28 mouse cellular contexts compared by ENCODE assay signal in genomic region chr15:56128029-56128428, GRCm38 (mm10).
"Had no signal": no experiment of that assay in that cellular context is flagged by ENCODE, and none has a peak within 500 bp of the region (broad histone marks: within the 10 kb centered on the region; RNA-seq: fewer than 3 reads in every experiment).

No protein-coding gene starts in this region.

- H3K4me1 ChIP-seq: heart, embryonic 10.5 days; heart, embryonic 12.5 days; hindbrain, embryonic 10.5 days; hindbrain, embryonic 13.5 days; intestine, embryonic 15.5 days; limb, embryonic 10.5 days; limb, embryonic 12.5 days; liver, embryonic 13.5 days; liver, embryonic 15.5 days had no signal

- DNase-seq: gastrocnemius, adult 2 months; gastrocnemius, postnatal 10 days; gastrocnemius, postnatal 25 days; heart, adult 18-20 months; heart, postnatal 10 days; heart, postnatal 4 days; kidney, adult 18-20 months; kidney, adult 8-10 months; kidney, postnatal 10 days; kidney, postnatal 25 days; kidney, postnatal 4 days; layer of hippocampus, adult 9-11 months; layer of hippocampus, postnatal 36 days; liver; liver, embryonic 13.5 days; liver, postnatal 0 days had no signal

- H3K4me2 ChIP-seq: heart, embryonic 12.5 days; hindbrain, embryonic 13.5 days; intestine, embryonic 15.5 days; limb, embryonic 12.5 days; liver, embryonic 11.5 days; liver, embryonic 13.5 days; liver, embryonic 15.5 days had no signal

- H3K27me3 ChIP-seq: heart, embryonic 12.5 days; hindbrain, embryonic 13.5 days; intestine, embryonic 15.5 days; limb, embryonic 12.5 days; liver, embryonic 13.5 days; liver, embryonic 15.5 days had no signal

- H3K9ac ChIP-seq: heart, embryonic 12.5 days; hindbrain, embryonic 13.5 days; intestine, embryonic 15.5 days; limb, embryonic 12.5 days; liver, embryonic 13.5 days; liver, embryonic 15.5 days; liver, postnatal 0 days had no signal

- ATAC-seq: hindbrain, embryonic 16.5 days; inflammation-experienced regulatory T-cells, adult 6 months; intestine, embryonic 15.5 days; intestine, postnatal 0 days; liver, postnatal 0 days had no signal

- H3K4me3 ChIP-seq: gastrocnemius, adult 2 months; heart, embryonic 10.5 days; heart, embryonic 12.5 days; hindbrain, embryonic 10.5 days; hindbrain, embryonic 13.5 days; intestine, embryonic 15.5 days; limb, embryonic 10.5 days; limb, embryonic 12.5 days; liver, embryonic 13.5 days; liver, embryonic 15.5 days had no signal

- H3K9me3 ChIP-seq: heart, embryonic 10.5 days; heart, embryonic 12.5 days; hindbrain, embryonic 10.5 days; hindbrain, embryonic 13.5 days; intestine, embryonic 15.5 days; limb, embryonic 10.5 days; limb, embryonic 12.5 days; liver, embryonic 13.5 days; liver, embryonic 15.5 days had no signal

- H3K27ac ChIP-seq: gastrocnemius, adult 2 months; heart, embryonic 10.5 days; hindbrain, embryonic 10.5 days; hindbrain, embryonic 13.5 days; intestine, embryonic 15.5 days; limb, embryonic 10.5 days; limb, embryonic 12.5 days; liver, embryonic 13.5 days; liver, embryonic 15.5 days had no signal

- H3K36me3 ChIP-seq: heart, embryonic 10.5 days; heart, embryonic 12.5 days; hindbrain, embryonic 10.5 days; hindbrain, embryonic 13.5 days; intestine, embryonic 15.5 days; limb, embryonic 10.5 days; limb, embryonic 12.5 days; liver, embryonic 13.5 days; liver, embryonic 15.5 days had no signal
